Mouse (Mus musculus): ENCODE data around the gene 4930404H24Rik.

- no peak for TF ChIP-seq POLR2A (IDR thresholded peaks at IDR 0.05; ENCODE audit: insufficient read length, low read depth)
- TF ChIP-seq TCF12 (IDR thresholded peaks at IDR 0.05; ENCODE audit: insufficient read depth, poor library complexity, severe bottlenecking) = no peak
- no peak for TF ChIP-seq E2F4 (IDR thresholded peaks at IDR 0.05; ENCODE audit: insufficient read depth)
- no peak for TF ChIP-seq USF1 (IDR thresholded peaks at IDR 0.05; ENCODE audit: low read depth)
- TF ChIP-seq TCF3 (IDR thresholded peaks at IDR 0.05; ENCODE audit: insufficient read length, low read depth) = no peak
- no peak for TF ChIP-seq MAX (IDR thresholded peaks at IDR 0.05; ENCODE audit: low read depth)
- no peak for TF ChIP-seq CEBPB (IDR thresholded peaks at IDR 0.05; ENCODE audit: insufficient read depth, poor library complexity, severe bottlenecking)
- no peak for TF ChIP-seq MYOG (IDR thresholded peaks at IDR 0.05; ENCODE audit: control insufficient read depth in 1 of 3, insufficient read depth in 1 of 3, insufficient read length in 2 of 3, low read depth in 2 of 3)
- no peak for TF ChIP-seq POLR2AphosphoS2 (IDR thresholded peaks at IDR 0.05; ENCODE audit: insufficient read length, low read depth)
Measured at GRCm38 (mm10) chr2:153445137-153446016, 47.2 kb upstream of the 4930404H24Rik start.

Data from myocyte (in vitro differentiated cells).